Mouse (Mus musculus): Measurements from ENCODE around the gene Hoxb9. TPM values are rescaled to one million over a fixed set of nuclear protein-coding genes. Genes with fewer than 3 reads are reported as not detected.

The Hoxb9 gene
- polyA plus RNA-seq, 1 experiment from 2014 or later = not detected

MicroRNAs encoded within 50 kb of the gene (microRNA counts, 519-probe panel; counts per million panel counts)
- microRNA mmu-miR-10a (2,861 counts per million, percentile 57 among the panel's probes with 10 or more counts), microRNA mmu-miR-196a (not detected)

Small RNA genes within 50 kb of the gene (microRNA-seq; reads per million reads assigned to microRNA genes)
- 7,414 reads per million, percentile 92 among the genes with 10 or more reads in this experiment for gene Mir10a
- gene Mir196a-1 = not detected

Other genes with a start within 250 kb of the Hoxb9 start
- not detected in 2 replicates for gene Gip, start 246.9 kb upstream of the Hoxb9 start, polyA plus RNA-seq (2015; fragmentation: Nextera tagmentation; extraction: Ambion mirVana)
- gene Snf8, start 236.6 kb upstream of the Hoxb9 start, polyA plus RNA-seq (2015; fragmentation: Nextera tagmentation; extraction: Ambion mirVana) = 61.1 and 64.2 TPM in 2 replicates
- gene Ube2z, start 206.1 kb upstream of the Hoxb9 start, polyA plus RNA-seq (2015; fragmentation: Nextera tagmentation; extraction: Ambion mirVana) = 14.4 and 16.5 TPM in 2 replicates
- gene Atp5g1, start 195.8 kb upstream of the Hoxb9 start, polyA plus RNA-seq (2015; fragmentation: Nextera tagmentation; extraction: Ambion mirVana) = 466 and 500 TPM in 2 replicates
- gene Calcoco2, start 159.5 kb upstream of the Hoxb9 start, polyA plus RNA-seq (2015; fragmentation: Nextera tagmentation; extraction: Ambion mirVana) = not detected in 2 replicates
- gene Ttll6, start 137.7 kb upstream of the Hoxb9 start, polyA plus RNA-seq (2015; fragmentation: Nextera tagmentation; extraction: Ambion mirVana) = not detected in 2 replicates
- not detected in 2 replicates for gene Hoxb13, start 77.1 kb upstream of the Hoxb9 start, polyA plus RNA-seq (2015; fragmentation: Nextera tagmentation; extraction: Ambion mirVana)
- gene Hoxb8, start 10.4 kb downstream of the Hoxb9 start, polyA plus RNA-seq (2015; fragmentation: Nextera tagmentation; extraction: Ambion mirVana) = not detected in 2 replicates
- 0.15 and 0.24 TPM in 2 replicates for gene Hoxb7, start 15.2 kb downstream of the Hoxb9 start, polyA plus RNA-seq (2015; fragmentation: Nextera tagmentation; extraction: Ambion mirVana)
- gene Hoxb6, start 21.0 kb downstream of the Hoxb9 start, polyA plus RNA-seq (2015; fragmentation: Nextera tagmentation; extraction: Ambion mirVana) = 0.06 TPM in 1 of 2 replicates, not detected in the other
- 0.30 and 0.37 TPM in 2 replicates for gene Hoxb5, start 31.9 kb downstream of the Hoxb9 start, polyA plus RNA-seq (2015; fragmentation: Nextera tagmentation; extraction: Ambion mirVana)
- gene Hoxb4, start 46.8 kb downstream of the Hoxb9 start, polyA plus RNA-seq (2015; fragmentation: Nextera tagmentation; extraction: Ambion mirVana) = 0.10 TPM in 2 replicates
- 0.05 and 0.26 TPM in 2 replicates for gene Hoxb3, start 51.9 kb downstream of the Hoxb9 start, polyA plus RNA-seq (2015; fragmentation: Nextera tagmentation; extraction: Ambion mirVana)
- gene Hoxb2, start 79.1 kb downstream of the Hoxb9 start, polyA plus RNA-seq (2015; fragmentation: Nextera tagmentation; extraction: Ambion mirVana) = 0.75 and 1.1 TPM in 2 replicates
- gene Hoxb1, start 94.3 kb downstream of the Hoxb9 start, polyA plus RNA-seq (2015; fragmentation: Nextera tagmentation; extraction: Ambion mirVana) = not detected in 2 replicates
- gene Skap1, start 193.1 kb downstream of the Hoxb9 start, polyA plus RNA-seq (2015; fragmentation: Nextera tagmentation; extraction: Ambion mirVana) = 0.20 TPM in 2 replicates